Mouse (Mus musculus) kidney, adult 2 months (tissue): ENCODE data around the gene Reep1.

Experiments used
- CTCF ChIP-seq: fragments of 200-500 bp; conservative IDR thresholded peaks from 2 replicates; pipeline ENCODE4 v1.5.1; 2011; ENCODE audit warnings: low read depth, mild to moderate bottlenecking, control low read depth, low read length, moderate library complexity, mixed read lengths; ENCODE audit not compliant: insufficient read depth, insufficient read length
- POLR2A ChIP-seq: fragments of 200-500 bp; IDR thresholded peaks from one replicate; pipeline ENCODE4 v1.6.1; 2011; ENCODE audit warnings: low read depth, low read length, control low read depth

GRCm38 (mm10) chr6:71806713-71807112 lies 99.4 kb downstream of the Reep1 start:
- TF ChIP-seq CTCF (no peak), POLR2A (no peak)
